Mouse (Mus musculus): ENCODE data around the gene Ugt2a3.

GRCm38 (mm10) chr5:87335199-87335598 is 1.8 kb downstream of the Ugt2a3 start:
- TF ChIP-seq POLR2A (IDR thresholded peaks at IDR 0.05; ENCODE audit: control insufficient read depth, extremely low read depth, insufficient read depth, low read length, poor library complexity) (no peak), CTCF (IDR thresholded peaks at IDR 0.05; ENCODE audit: borderline replicate concordance, control insufficient read depth, extremely low read depth, insufficient read depth, low read length, poor library complexity) (no peak)

All from thymus, adult 2 months (tissue).